9 mouse cellular contexts compared by ENCODE assay signal in the genomic region with DNA sequence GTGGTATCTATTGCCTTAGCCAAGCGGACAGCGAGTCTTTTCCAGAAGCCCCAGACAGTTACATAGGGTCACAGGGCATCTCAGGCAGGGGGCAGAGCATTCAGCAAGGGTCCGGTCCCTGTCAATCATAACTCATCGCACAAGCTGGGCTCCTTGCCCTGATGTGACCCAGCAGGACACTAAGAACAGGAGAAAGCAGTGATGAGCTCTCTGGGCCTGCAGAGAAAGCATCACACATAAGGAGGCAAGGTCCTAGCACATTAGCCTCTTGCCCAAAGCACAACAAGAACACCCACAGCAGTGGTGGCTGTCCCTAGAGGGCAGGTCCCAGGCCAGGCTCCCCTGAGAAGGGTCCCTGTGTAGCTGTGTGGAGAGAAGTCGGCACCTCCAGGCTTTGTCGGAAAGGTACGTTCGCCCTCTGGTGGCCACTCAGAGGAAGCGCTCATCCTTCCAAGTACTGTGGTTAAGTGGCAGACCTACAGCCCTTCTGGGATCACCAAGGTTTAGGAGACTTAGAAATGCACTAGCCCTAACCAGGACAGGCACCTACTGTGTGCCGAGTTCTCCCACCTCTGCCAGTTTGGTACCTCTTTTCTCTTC.
DNase-seq lines count a peak whose midpoint lies in the region; ATAC-seq and TF ChIP-seq lines count a peak whose summit lies in the region.
"Had no signal": no experiment of that assay in that cellular context is flagged by ENCODE, and none has a peak within 500 bp of the region (broad histone marks: within the 10 kb centered on the region; RNA-seq: fewer than 3 reads in every experiment).

No protein-coding gene starts in this region.

- no peak overlapping the region for H3K4me2 ChIP-seq in lung, embryonic 16.5 days (ENCODE audit: low read depth, low read length)

- H3K4me3 ChIP-seq in lung, embryonic 16.5 days (ENCODE audit: low read length): no peak overlapping the region
- H3K4me3 ChIP-seq in thymus, adult 2 months (ENCODE audit: control insufficient read depth, insufficient read depth, low read length): no peak overlapping the region
- H3K4me3 ChIP-seq: erythroblast, embryonic 14.5 days had no signal

- H3K9ac ChIP-seq in lung, embryonic 16.5 days (ENCODE audit: low read length): no peak overlapping the region

- ATAC-seq in granulocyte monocyte progenitor cell, adult 5-6 weeks (replicated peaks; ENCODE audit: poor library complexity, severe bottlenecking): peak; percentile 81
- peak; percentile 74 for ATAC-seq in lung, embryonic 16.5 days (ENCODE audit: low read depth)

- 0 out of 2 replicates have a peak, but pooled peaks cover 2% of the 10 kb centered on the region for H3K9me3 ChIP-seq in lung, embryonic 16.5 days (ENCODE audit: control insufficient read depth, low read length)

- peak; percentile 82 for DNase-seq in 3T3-L1 (ENCODE audit: low read depth, low spot score)
- peak; percentile 66 for DNase-seq in MN1 (ENCODE audit: low spot score)
- DNase-seq in cerebellum, postnatal 25 days: peak; percentile 71 to 81
- DNase-seq in kidney, adult 9 months: peak; percentile 47
- peak; percentile 57 for DNase-seq in ovary, postnatal 14 days (ENCODE audit: low spot score)
- peak; percentile 60 for DNase-seq in thymus, adult 2 months

- peaks cover 8% of the 10 kb centered on the region for H3K4me1 ChIP-seq in lung, embryonic 16.5 days (replicated peaks; ENCODE audit: control insufficient read depth, insufficient read depth, low read length)
- peaks cover 3% of the 10 kb centered on the region; the same call in 1 of the 2 replicates for H3K4me1 ChIP-seq in thymus, adult 2 months (replicated peaks; ENCODE audit: control insufficient read depth, insufficient read depth, low read length)

- peak; percentile 84; the same call in 1 of the 2 replicates for TF ChIP-seq CTCF in thymus, adult 2 months (IDR thresholded peaks at IDR 0.05; ENCODE audit: borderline replicate concordance, control insufficient read depth, extremely low read depth, insufficient read depth, low read length, poor library complexity)

- no peak for TF ChIP-seq POLR2A in thymus, adult 2 months (IDR thresholded peaks at IDR 0.05; ENCODE audit: control insufficient read depth, extremely low read depth, insufficient read depth, low read length, poor library complexity)

- no peaks in the 10 kb centered on the region; the same call in 1 of the 2 replicates for H3K27me3 ChIP-seq in lung, embryonic 16.5 days (ENCODE audit: control insufficient read depth, insufficient read depth, low read depth, low read length)
- H3K27me3 ChIP-seq in thymus, adult 2 months (ENCODE audit: control insufficient read depth, insufficient read depth, low read length): no peaks in the 10 kb centered on the region

- H3K27ac ChIP-seq in lung, embryonic 16.5 days (ENCODE audit: low read length): no peak overlapping the region
- no peak overlapping the region for H3K27ac ChIP-seq in thymus, adult 2 months (ENCODE audit: control insufficient read depth, insufficient read depth, low read length)

- WGBS in lung, embryonic 16.5 days: 36% methylated on average over 10 of the region's 10 CpGs
- WGBS in thymus, adult 2 months: 38% methylated on average over 10 of the region's 10 CpGs

- H3K36me3 ChIP-seq in lung, embryonic 16.5 days (ENCODE audit: control insufficient read depth, insufficient read depth, low read length): no peaks in the 10 kb centered on the region
- no peaks in the 10 kb centered on the region for H3K36me3 ChIP-seq in thymus, adult 2 months (ENCODE audit: control insufficient read depth, insufficient read depth, low read length)
